Mouse (Mus musculus) C2C12 (cell line): ENCODE measurements around the gene Hpn. TPM values are rescaled to one million over a fixed set of nuclear protein-coding genes. Genes with fewer than 3 reads are reported as not detected.

Experiments
- H3K27me3 ChIP-seq: one replicate; pipeline ENCODE4 v1.6.1; 2011; ENCODE audit not compliant: control insufficient read depth, insufficient read depth, insufficient read length
- H3K36me3 ChIP-seq: one replicate; pipeline ENCODE4 v1.6.1; 2011; ENCODE audit not compliant: control insufficient read depth, insufficient read depth
- H3K4me3 ChIP-seq: one replicate; pipeline ENCODE4 v1.5.1; 2011; ENCODE audit warnings: mild to moderate bottlenecking, control low read depth; ENCODE audit not compliant: poor library complexity, insufficient read depth, severe bottlenecking
- H3K79me2 ChIP-seq: one replicate; pipeline ENCODE4 v1.6.1; 2011; ENCODE audit not compliant: control insufficient read depth, insufficient read depth
- H3K79me3 ChIP-seq: one replicate; pipeline ENCODE4 v1.6.1; 2011; ENCODE audit warnings: low read depth, control low read depth
- H3ac ChIP-seq: one replicate; pipeline ENCODE3; 2011; ENCODE audit warnings: low read depth; ENCODE audit not compliant: control insufficient read depth, insufficient read length
- CEBPB ChIP-seq: IDR thresholded peaks from one replicate; pipeline ENCODE4 v1.6.1; 2011; ENCODE audit warnings: low read depth, mild to moderate bottlenecking, control low read depth, moderate library complexity
- CTCF ChIP-seq: IDR thresholded peaks from one replicate; pipeline ENCODE4 v1.5.1; 2011; ENCODE audit not compliant: control insufficient read depth, insufficient read depth, insufficient read length
- FOSL1 ChIP-seq: IDR thresholded peaks from one replicate; pipeline ENCODE4 v1.8.0; 2011; ENCODE audit warnings: mild to moderate bottlenecking, low read length; ENCODE audit not compliant: poor library complexity, insufficient read depth, severe bottlenecking
- MAX ChIP-seq: IDR thresholded peaks from one replicate; pipeline ENCODE4 v1.6.1; 2011; ENCODE audit warnings: mild to moderate bottlenecking, control low read depth
- MYOD1 ChIP-seq: IDR thresholded peaks from one replicate; pipeline ENCODE4 v1.6.1; 2011; ENCODE audit warnings: low read depth; ENCODE audit not compliant: control insufficient read depth, insufficient read length
- MYOG ChIP-seq: IDR thresholded peaks from one replicate; pipeline ENCODE4 v1.6.1; 2011; ENCODE audit not compliant: control insufficient read depth, insufficient read length; ENCODE audit errors: extremely low read depth
- USF1 ChIP-seq: IDR thresholded peaks from one replicate; pipeline ENCODE4 v1.6.1; 2011; ENCODE audit warnings: low read depth, mild to moderate bottlenecking, control low read depth, moderate library complexity
- polyA plus RNA-seq: library from polyadenylated mRNA; unstranded; fragments of >200 nt; fragmentation: generic; extraction: Trizol; gene quantifications from one replicate; pipeline ENCODE4 v1.2.1, GENCODE M21; 2012; ENCODE audit warnings: missing spikeins

The Hpn gene
- polyA plus RNA-seq, 1 experiment = not detected

DNA sequence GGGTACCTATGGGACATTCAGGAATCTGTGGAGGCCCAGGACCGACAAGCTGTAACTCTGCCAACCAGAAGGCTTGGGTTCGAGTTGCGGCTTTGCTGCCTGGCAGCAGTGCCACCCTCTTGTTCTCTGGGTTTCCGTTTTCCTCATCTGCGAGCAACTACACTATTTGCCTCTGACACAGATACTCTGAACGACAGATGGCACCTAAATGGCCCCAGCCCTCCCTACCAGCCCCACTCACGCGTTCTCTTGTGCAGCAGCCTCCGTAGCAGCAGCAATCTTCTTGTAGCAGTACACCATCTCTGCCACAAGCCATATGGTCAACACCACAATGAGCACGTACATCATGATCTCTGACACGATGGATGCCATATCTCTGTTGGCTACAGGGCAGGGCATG is 2.4 kb upstream of the Hpn start:
- Histone ChIP-seq H3K36me3 (no peaks in the 10 kb centered on the region), H3ac (no peak overlapping the region), H3K79me2 (no peaks in the 10 kb centered on the region), H3K79me3 (no peaks in the 10 kb centered on the region), H3K27me3 (peaks cover 8% of the 10 kb centered on the region), H3K4me3 (no peak overlapping the region)
- TF ChIP-seq CEBPB (no peak), MYOD1 (no peak), USF1 (no peak), MAX (no peak), CTCF (no peak)

DNA sequence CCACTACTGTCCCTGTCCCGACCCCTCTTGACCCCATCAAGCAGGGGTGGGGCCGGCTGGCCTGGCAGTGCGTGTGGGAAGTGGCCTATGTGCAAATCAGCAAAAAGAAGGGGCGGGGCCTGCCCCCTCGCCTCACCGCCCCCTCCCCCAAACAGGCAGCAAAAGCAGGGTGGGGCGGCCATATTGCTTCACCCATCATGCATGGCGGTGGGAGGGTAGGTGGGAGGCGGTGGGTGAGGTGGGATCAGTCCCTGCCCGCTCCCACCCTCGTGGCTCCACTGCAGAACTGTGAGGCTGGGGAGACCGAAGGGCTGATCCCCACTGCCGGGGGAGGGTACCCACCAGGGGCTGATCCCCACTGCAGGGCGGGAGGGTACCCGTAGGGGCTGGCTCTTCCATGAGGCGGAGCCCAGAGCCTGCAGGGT is 1.6 kb upstream of the Hpn start:
- no peaks in the 10 kb centered on the region for H3K79me3 ChIP-seq
- no peaks in the 10 kb centered on the region for H3K79me2 ChIP-seq
- H3ac ChIP-seq = no peak overlapping the region
- TF ChIP-seq CTCF = no peak
- TF ChIP-seq CEBPB = no peak
- TF ChIP-seq FOSL1 = no peak
- no peak for TF ChIP-seq MYOD1
- no peak for TF ChIP-seq USF1
- no peak for TF ChIP-seq MAX
- TF ChIP-seq MYOG = no peak
- H3K36me3 ChIP-seq = no peaks in the 10 kb centered on the region
- H3K27me3 ChIP-seq = peaks cover 8% of the 10 kb centered on the region
- H3K4me3 ChIP-seq = no peak overlapping the region

DNA sequence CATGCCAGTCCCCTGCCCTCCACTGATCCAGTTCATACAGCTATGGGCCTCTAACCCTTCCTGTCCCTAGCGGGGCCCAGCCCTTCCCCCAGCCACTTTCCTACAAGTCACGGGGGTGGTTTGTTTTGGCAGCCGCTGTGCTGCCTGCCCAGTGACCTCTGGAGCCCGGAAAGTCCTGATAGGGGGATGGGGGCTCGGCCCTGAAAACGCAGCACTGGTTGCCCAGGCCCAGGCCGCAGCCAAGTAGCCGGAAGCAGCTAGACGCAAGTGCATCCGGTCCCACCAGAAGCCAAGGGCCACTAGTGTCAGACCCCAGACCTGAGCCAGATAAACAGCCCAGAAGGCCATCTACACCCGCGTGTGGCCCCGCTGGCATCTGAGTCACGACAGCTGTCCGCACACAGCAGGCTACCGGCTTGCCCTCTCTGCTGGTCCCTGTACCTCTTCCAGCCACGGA is 525 bp upstream of the Hpn start:
- H3K79me2 ChIP-seq = no peaks in the 10 kb centered on the region
- TF ChIP-seq CTCF = no peak
- TF ChIP-seq USF1 = no peak
- H3ac ChIP-seq = no peak overlapping the region
- no peaks in the 10 kb centered on the region for H3K36me3 ChIP-seq
- peaks cover 8% of the 10 kb centered on the region for H3K27me3 ChIP-seq
- no peak overlapping the region for H3K4me3 ChIP-seq
- H3K79me3 ChIP-seq = no peaks in the 10 kb centered on the region

DNA sequence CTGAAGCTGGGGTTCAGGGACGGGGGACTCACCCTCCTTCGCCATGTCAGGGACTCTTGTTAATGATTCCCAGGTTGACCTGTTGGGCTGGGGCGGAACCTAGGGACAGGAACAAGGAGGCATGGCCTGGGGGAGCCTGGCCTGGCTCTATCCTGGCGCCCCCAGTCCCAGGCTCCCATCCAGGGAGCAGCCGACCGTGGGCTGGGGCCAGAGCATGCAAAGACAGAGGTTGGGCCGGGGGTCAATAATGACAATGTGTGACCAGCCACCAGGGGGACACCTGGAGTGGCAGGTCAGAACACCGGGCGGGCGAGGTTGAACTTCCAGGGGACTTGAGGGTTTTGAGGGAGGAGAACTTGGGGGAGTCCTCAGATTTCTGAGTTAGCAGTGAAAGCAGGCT is 444 bp downstream of the Hpn start:
- Histone ChIP-seq H3K79me2 (no peaks in the 10 kb centered on the region), H3ac (no peak overlapping the region), H3K27me3 (peaks cover 6% of the 10 kb centered on the region), H3K4me3 (no peak overlapping the region), H3K79me3 (no peaks in the 10 kb centered on the region), H3K36me3 (no peaks in the 10 kb centered on the region)
- TF ChIP-seq MYOG = no peak
- no peak for TF ChIP-seq CEBPB
- TF ChIP-seq CTCF = no peak
- TF ChIP-seq MAX = no peak
- no peak for TF ChIP-seq FOSL1
- TF ChIP-seq MYOD1 = no peak
- TF ChIP-seq USF1 = no peak

DNA sequence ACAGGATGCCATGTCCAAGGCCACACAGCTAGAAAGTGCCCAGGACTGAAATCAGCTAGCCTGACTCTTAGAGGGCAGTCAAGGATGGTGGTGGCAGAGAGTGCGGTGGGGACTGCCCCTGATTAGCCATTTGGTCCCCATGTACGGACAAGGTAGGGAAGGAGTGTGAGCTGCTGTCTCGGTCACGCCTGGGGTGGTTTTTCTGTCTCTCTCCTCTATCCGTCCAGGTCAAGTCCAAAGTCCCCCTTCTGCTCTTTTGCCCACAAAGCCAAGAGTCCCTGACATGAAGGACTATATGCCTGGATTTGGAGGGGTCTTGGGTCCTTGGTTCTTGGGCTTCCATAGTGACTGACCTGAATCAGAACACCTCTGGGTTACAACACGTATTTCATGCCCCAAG is 1.3 kb downstream of the Hpn start:
- no peak for TF ChIP-seq MYOD1
- TF ChIP-seq CTCF = no peak
- TF ChIP-seq USF1 = no peak
- no peak for TF ChIP-seq CEBPB
- no peak for TF ChIP-seq FOSL1
- H3K36me3 ChIP-seq = no peaks in the 10 kb centered on the region
- H3K79me2 ChIP-seq = no peaks in the 10 kb centered on the region

DNA sequence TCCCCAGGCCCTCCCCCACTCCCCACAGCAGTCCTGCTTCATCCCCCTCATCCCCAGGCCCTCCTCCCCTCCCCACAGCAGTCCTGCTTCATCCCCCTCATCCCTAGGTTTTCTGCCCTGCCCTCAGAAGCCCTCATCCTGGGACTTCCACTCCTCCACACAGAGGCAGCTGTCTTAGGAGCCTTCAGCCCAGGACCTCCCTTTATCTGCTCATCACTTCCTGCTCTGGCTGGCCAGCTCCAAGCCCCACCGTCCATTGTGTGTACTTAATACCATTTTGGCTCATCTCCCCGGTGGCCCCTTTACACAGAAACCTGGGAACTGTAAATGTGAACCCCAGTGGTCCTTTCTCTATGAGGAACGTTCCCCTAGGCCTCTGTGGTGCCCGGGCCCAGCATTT is 3.1 kb downstream of the Hpn start:
- Histone ChIP-seq H3K79me3 (no peaks in the 10 kb centered on the region), H3K4me3 (no peak overlapping the region), H3K36me3 (no peaks in the 10 kb centered on the region), H3K79me2 (no peaks in the 10 kb centered on the region), H3K27me3 (peaks cover 8% of the 10 kb centered on the region), H3ac (no peak overlapping the region)
- TF ChIP-seq MAX (no peak), MYOD1 (no peak), CTCF (no peak), FOSL1 (no peak), USF1 (no peak), CEBPB (no peak), MYOG (no peak)

More for the DNA sequence above, 1.3 kb downstream of the Hpn start:
- Histone ChIP-seq H3K79me3 (no peaks in the 10 kb centered on the region), H3K27me3 (peaks cover 4% of the 10 kb centered on the region), H3K4me3 (no peak overlapping the region), H3ac (no peak overlapping the region)
